Mouse (Mus musculus) neural tube, embryonic 11.5 days (tissue): ENCODE results near the gene Sertad3. TPM values are rescaled to one million over a fixed set of nuclear protein-coding genes. Genes with fewer than 3 reads are reported as not detected.

Experiments used
- ATAC-seq: fragments of 200-750 bp; cut with Nextera tagmentation; 2 replicates; pipeline ENCODE4 v1.8.0; 2017; ENCODE audit warnings: moderate number of reproducible peaks, mild to moderate bottlenecking, moderate TSS enrichment, moderate library complexity; ENCODE audit not compliant: insufficient read depth, low FRiP score, low TSS enrichment
- DNase-seq: peaks from one replicate; pipeline ENCODE4 v3.0.0-alpha.2; 2015; ENCODE audit warnings: low spot score
- H3K27ac ChIP-seq: fragments of 300-500 bp; sonication (generic); 2 replicates; pipeline ENCODE4 v1.5.1; 2014; ENCODE audit warnings: low read depth, mild to moderate bottlenecking, low read length
- H3K27me3 ChIP-seq: fragments of 300-500 bp; sonication (generic); 2 replicates; pipeline ENCODE4 v1.6.1; 2014; ENCODE audit warnings: mild to moderate bottlenecking, low read length, mixed read lengths; ENCODE audit not compliant: control insufficient read depth, insufficient read depth
- H3K36me3 ChIP-seq: fragments of 300-500 bp; sonication (generic); 2 replicates; pipeline ENCODE4 v1.6.1; 2014; ENCODE audit warnings: mild to moderate bottlenecking, low read length, moderate library complexity, mixed read lengths; ENCODE audit not compliant: control insufficient read depth, insufficient read depth
- H3K4me1 ChIP-seq: fragments of 300-500 bp; sonication (generic); 2 replicates; pipeline ENCODE4 v1.6.1; 2014; ENCODE audit warnings: low read length, mixed read lengths; ENCODE audit not compliant: control insufficient read depth, insufficient read depth
- H3K4me2 ChIP-seq: fragments of 300-500 bp; sonication (generic); 2 replicates; pipeline ENCODE4 v1.6.1; 2014; ENCODE audit warnings: low read depth, mild to moderate bottlenecking, moderate library complexity
- H3K4me3 ChIP-seq: fragments of 300-500 bp; sonication (generic); 2 replicates; pipeline ENCODE4 v1.5.1; 2014; ENCODE audit warnings: low read depth, low read length
- H3K9ac ChIP-seq: fragments of 300-500 bp; sonication (generic); 2 replicates; pipeline ENCODE4 v1.6.1; 2014; ENCODE audit warnings: mild to moderate bottlenecking, low read length
- H3K9me3 ChIP-seq: fragments of 300-500 bp; sonication (generic); 2 replicates; pipeline ENCODE4 v1.6.1; 2016; ENCODE audit warnings: low read length; ENCODE audit not compliant: control insufficient read depth
- WGBS: fragments of 180-500 bp; shearing (Covaris S2); extraction: QIAGEN DNeasy Blood & Tissue Kit; methylation state at CpG from one replicate; pipeline ENCODE4 v1.1.7; 2014; 5-methylcytosine and 5-hydroxymethylcytosine counted together
- polyA plus RNA-seq: library from polyadenylated mRNA; unstranded; fragments of >200 nt; fragmentation: Nextera tagmentation; extraction: Ambion mirVana; gene quantifications from 2 replicates; pipeline ENCODE4 v1.2.1, GENCODE M21; 2014

Gene Sertad3
- polyA plus RNA-seq, 1 experiment from 2014 or later: 24.0 TPM

GRCm38 (mm10) chr7:27508648-27509005 lies 35.1 kb downstream of the Sertad3 start:
- peak; percentile 50 for DNase-seq
- Histone ChIP-seq H3K4me2 (peak overlapping the region; percentile 44), H3K4me3 (peak overlapping the region; percentile 39; the same call in 1 of the 2 replicates), H3K27me3 (no peaks in the 10 kb centered on the region), H3K9ac (no peak overlapping the region), H3K36me3 (no peaks in the 10 kb centered on the region), H3K27ac (peak overlapping the region; percentile 86; the same call in 1 of the 2 replicates), H3K9me3 (no peaks in the 10 kb centered on the region), H3K4me1 (peaks cover 2% of the 10 kb centered on the region; the same call in 1 of the 2 replicates)
- peak; percentile 7; the same call in 1 of the 2 replicates for ATAC-seq
- WGBS: 23% methylated on average over 6 of the region's 6 CpGs

- WGBS: 85% methylated on average over 2 of the region's 2 CpGs
- no peak for ATAC-seq
Measured at GRCm38 (mm10) chr7:27510809-27511208, 37.2 kb downstream of the Sertad3 start.

GRCm38 (mm10) chr7:27514961-27515360 lies 41.4 kb downstream of the Sertad3 start:
- DNase-seq (no peak), ATAC-seq (no peak)
- no peak overlapping the region for H3K4me2 ChIP-seq
- no peak overlapping the region for H3K27ac ChIP-seq
- no peaks in the 10 kb centered on the region for H3K27me3 ChIP-seq
- H3K9me3 ChIP-seq: no peaks in the 10 kb centered on the region
- no peak overlapping the region for H3K9ac ChIP-seq
- 78% methylated on average over 9 of the region's 9 CpGs for WGBS
- no peak overlapping the region for H3K4me3 ChIP-seq
- H3K4me1 ChIP-seq: no peaks in the 10 kb centered on the region
- H3K36me3 ChIP-seq: no peaks in the 10 kb centered on the region

More at GRCm38 (mm10) chr7:27510809-27511208, 37.2 kb downstream of the Sertad3 start:
- H3K27me3 ChIP-seq: no peaks in the 10 kb centered on the region
- no peaks in the 10 kb centered on the region for H3K9me3 ChIP-seq
- no peak for DNase-seq
- no peaks in the 10 kb centered on the region for H3K36me3 ChIP-seq
- H3K4me3 ChIP-seq: no peak overlapping the region
- H3K27ac ChIP-seq: no peak overlapping the region
- peaks cover 2% of the 10 kb centered on the region; the same call in 1 of the 2 replicates for H3K4me1 ChIP-seq
- no peak overlapping the region for H3K9ac ChIP-seq
- no peak overlapping the region for H3K4me2 ChIP-seq

GRCm38 (mm10) chr7:27518314-27518713 lies 44.7 kb downstream of the Sertad3 start:
- no peak for ATAC-seq
- no peaks in the 10 kb centered on the region; the same call in 1 of the 2 replicates for H3K9me3 ChIP-seq
- no peak overlapping the region for H3K9ac ChIP-seq

GRCm38 (mm10) chr7:27520104-27520503 lies 46.5 kb downstream of the Sertad3 start:
- Histone ChIP-seq H3K27ac (no peak overlapping the region), H3K27me3 (no peaks in the 10 kb centered on the region), H3K9ac (no peak overlapping the region), H3K4me3 (no peak overlapping the region), H3K9me3 (no peaks in the 10 kb centered on the region; the same call in 1 of the 2 replicates), H3K4me2 (no peak overlapping the region), H3K36me3 (no peaks in the 10 kb centered on the region), H3K4me1 (no peaks in the 10 kb centered on the region)
- DNase-seq: no peak
- ATAC-seq: no peak

More at GRCm38 (mm10) chr7:27518314-27518713, 44.7 kb downstream of the Sertad3 start:
- no peaks in the 10 kb centered on the region for H3K4me1 ChIP-seq
- no peak for DNase-seq
- no peak overlapping the region for H3K27ac ChIP-seq
- H3K4me3 ChIP-seq: no peak overlapping the region
- H3K27me3 ChIP-seq: no peaks in the 10 kb centered on the region
- 83% methylated on average over 9 of the region's 9 CpGs for WGBS
- H3K4me2 ChIP-seq: no peak overlapping the region
- no peaks in the 10 kb centered on the region for H3K36me3 ChIP-seq

GRCm38 (mm10) chr7:27520599-27520998 lies 47.0 kb downstream of the Sertad3 start:
- ATAC-seq (no peak), DNase-seq (no peak)
- Histone ChIP-seq H3K4me2 (no peak overlapping the region), H3K36me3 (no peaks in the 10 kb centered on the region), H3K27ac (no peak overlapping the region), H3K4me3 (no peak overlapping the region), H3K4me1 (no peaks in the 10 kb centered on the region), H3K27me3 (no peaks in the 10 kb centered on the region), H3K9me3 (no peaks in the 10 kb centered on the region; the same call in 1 of the 2 replicates), H3K9ac (no peak overlapping the region; the same call in 1 of the 2 replicates)
- 56% methylated on average over 1 of the region's 1 CpGs for WGBS

- ATAC-seq: no peak
- no peak within 1 kb of the TSS for H3K4me3 ChIP-seq
- no peak within 1 kb of the TSS for H3K27ac ChIP-seq
- H3K4me1 ChIP-seq: no peaks in the 10 kb centered on the region
- no peaks in the 10 kb centered on the region for H3K27me3 ChIP-seq
- H3K36me3 ChIP-seq: no peaks in the 10 kb centered on the region
- H3K9ac ChIP-seq: no peak within 1 kb of the TSS
- 65% methylated on average over 5 of the region's 5 CpGs for WGBS
- no peak for DNase-seq
- H3K4me2 ChIP-seq: no peak within 1 kb of the TSS
- no peaks in the 10 kb centered on the region; the same call in 1 of the 2 replicates for H3K9me3 ChIP-seq
Measured at GRCm38 (mm10) chr7:27522967-27523366, 49.4 kb downstream of the Sertad3 start, which contains the start of gene Hipk4. Hipk4 (plus strand) TSS chr7:27523267.

- Histone ChIP-seq H3K4me1 (no peaks in the 10 kb centered on the region), H3K4me3 (no peak overlapping the region), H3K27me3 (no peaks in the 10 kb centered on the region), H3K9me3 (no peaks in the 10 kb centered on the region; the same call in 1 of the 2 replicates), H3K27ac (no peak overlapping the region), H3K4me2 (no peak overlapping the region), H3K36me3 (no peaks in the 10 kb centered on the region), H3K9ac (no peak overlapping the region)
- 92% methylated on average over 13 of the region's 13 CpGs for WGBS
- ATAC-seq (no peak), DNase-seq (no peak)
Measured at GRCm38 (mm10) chr7:27523805-27524204, 50.2 kb downstream of the Sertad3 start.

- Histone ChIP-seq H3K9me3 (no peaks in the 10 kb centered on the region), H3K4me3 (no peak overlapping the region), H3K4me2 (no peak overlapping the region), H3K4me1 (no peaks in the 10 kb centered on the region), H3K27me3 (no peaks in the 10 kb centered on the region), H3K27ac (no peak overlapping the region), H3K9ac (no peak overlapping the region), H3K36me3 (0 out of 2 replicates have a peak, but pooled peaks cover 2% of the 10 kb centered on the region)
- DNase-seq (peak; percentile 84), ATAC-seq (no peak)
- 29% methylated on average over 10 of the region's 10 CpGs for WGBS
Measured at GRCm38 (mm10) chr7:27526039-27526827, 52.7 kb downstream of the Sertad3 start.
